Mouse (Mus musculus) erythroblast, embryonic 14.5 days (primary cell): ENCODE measurements around the gene Ptpdc1.

ENCODE experiments used
- GATA1 ChIP-seq: IDR thresholded peaks from 2 replicates; pipeline ENCODE4 v1.6.1; 2012; ENCODE audit warnings: low read length, inconsistent platforms, mixed read lengths
- TAL1 ChIP-seq: IDR thresholded peaks from 3 replicates; pipeline ENCODE4 v1.6.1; 2012; ENCODE audit warnings: low read length, inconsistent platforms, mixed read lengths

GRCm38 (mm10) chr13:48564881-48565600 lies 60.4 kb downstream of the Ptpdc1 start:
- TF ChIP-seq GATA1 (no peak), TAL1 (no peak)
